Comparison of ENCODE assay signal across 8 mouse cellular contexts in the genomic region with DNA sequence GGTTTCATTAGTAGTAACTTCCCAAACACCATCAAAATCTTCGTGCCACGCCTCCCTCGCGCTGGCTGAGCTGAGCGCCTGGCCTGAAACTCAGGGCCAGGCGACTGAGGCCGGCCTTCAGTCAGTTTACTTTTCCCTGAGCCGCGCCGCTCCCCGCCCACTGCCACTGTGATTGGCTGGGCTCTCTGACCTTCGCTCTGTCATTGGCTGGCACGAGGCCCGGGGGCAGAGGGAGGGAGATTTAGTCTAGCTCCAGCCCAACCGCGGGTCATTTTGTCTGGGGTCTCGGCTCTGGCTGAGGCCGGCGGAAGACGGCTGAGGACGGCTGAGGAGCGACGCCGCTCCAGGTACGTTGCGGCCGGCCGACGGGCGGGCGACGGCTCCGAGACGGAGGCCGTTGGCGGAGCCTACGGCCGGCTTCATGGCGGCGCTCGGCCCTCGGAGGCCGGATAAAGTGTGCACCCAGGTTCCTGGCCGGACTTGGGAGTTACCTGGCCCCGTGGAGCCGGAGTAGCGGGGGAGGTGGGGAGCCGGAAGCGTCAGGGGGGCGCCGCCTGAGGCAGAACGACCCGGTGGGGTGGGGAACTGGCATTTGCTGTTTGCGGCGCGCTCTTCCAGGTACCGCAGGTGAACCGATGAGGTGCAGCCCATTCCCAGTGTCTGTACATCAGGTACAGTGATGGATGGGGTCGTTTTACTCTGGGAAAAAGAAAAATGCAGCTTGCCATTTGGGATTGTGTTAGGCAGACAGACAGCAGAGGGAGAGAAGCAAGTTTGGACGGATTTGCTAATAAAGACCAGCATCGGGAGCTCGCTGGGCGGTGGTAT. TPM values are rescaled to one million over a fixed set of nuclear protein-coding genes. Genes with fewer than 3 reads are reported as not detected.
DNase-seq lines count a peak whose midpoint lies in the region; ATAC-seq and TF ChIP-seq lines count a peak whose summit lies in the region.

Gene Atf7ip2 (plus strand): TSS at position 34 of the 828 bp plus-strand sequence.

- H3K36me3 ChIP-seq in hindbrain, embryonic 12.5 days = no peaks in the 10 kb centered on the region
- H3K36me3 ChIP-seq in lung, embryonic 14.5 days (ENCODE audit: insufficient read depth) = no peaks in the 10 kb centered on the region

- H3K4me1 ChIP-seq in hindbrain, embryonic 12.5 days = peaks cover 6% of the 10 kb centered on the region
- H3K4me1 ChIP-seq in lung, embryonic 14.5 days (ENCODE audit: insufficient read depth) = no peaks in the 10 kb centered on the region

- peak within 1 kb of the TSS; percentile 68 for H3K9ac ChIP-seq in hindbrain, embryonic 12.5 days
- peak within 1 kb of the TSS; percentile 64 for H3K9ac ChIP-seq in lung, embryonic 14.5 days

- peaks cover 2% of the 10 kb centered on the region; the same call in 1 of the 2 replicates for H3K9me3 ChIP-seq in hindbrain, embryonic 12.5 days (replicated peaks)
- H3K9me3 ChIP-seq in lung, embryonic 14.5 days (ENCODE audit: low read depth, low read length) = no peaks in the 10 kb centered on the region; the same call in 1 of the 2 replicates

- H3K27ac ChIP-seq in hindbrain, embryonic 12.5 days = no peak within 1 kb of the TSS
- no peak within 1 kb of the TSS for H3K27ac ChIP-seq in lung, embryonic 14.5 days (ENCODE audit: low read depth)

- peak; percentile 99 for ATAC-seq in hindbrain, embryonic 12.5 days (ENCODE audit: low FRiP score)
- ATAC-seq in lung, embryonic 14.5 days (ENCODE audit: insufficient read depth) = peak; percentile 100

- DNase-seq in adrenal gland, adult 18-20 months (ENCODE audit: low spot score in 2 of 2) = peak; percentile 90 to 92
- DNase-seq in cerebellum, postnatal 36 days = peak; percentile 78 to 86
- peak; percentile 68 to 71 for DNase-seq in frontal cortex, postnatal 36 days (ENCODE audit: low spot score in 2 of 2)
- peak; percentile 54 for DNase-seq in layer of hippocampus, adult 9-11 months
- DNase-seq in lung, embryonic 14.5 days = peak; percentile 98
- peak; percentile 91 for DNase-seq in ovary, postnatal 10 days (ENCODE audit: low spot score)
- DNase-seq in urinary bladder, adult 18-20 months (ENCODE audit: low spot score in 2 of 2) = peak; percentile 80 to 82

- 0 out of 2 replicates have a peak, but pooled peaks cover 2% of the 10 kb centered on the region for H3K27me3 ChIP-seq in hindbrain, embryonic 12.5 days
- H3K27me3 ChIP-seq in lung, embryonic 14.5 days (ENCODE audit: insufficient read depth, low read length) = no peaks in the 10 kb centered on the region; the same call in 1 of the 2 replicates

- H3K4me2 ChIP-seq in hindbrain, embryonic 12.5 days (replicated peaks) = peak within 1 kb of the TSS; percentile 99
- peak within 1 kb of the TSS; percentile 98 for H3K4me2 ChIP-seq in lung, embryonic 14.5 days

- 1% methylated on average over 63 of the region's 63 CpGs for WGBS in hindbrain, embryonic 12.5 days
- WGBS in lung, embryonic 14.5 days = 1% methylated on average over 63 of the region's 63 CpGs

- no peak for TF ChIP-seq CTCF in lung, embryonic 14.5 days (IDR thresholded peaks at IDR 0.05; ENCODE audit: low read depth)

- peak within 1 kb of the TSS; percentile 61 for H3K4me3 ChIP-seq in hindbrain, embryonic 12.5 days
- H3K4me3 ChIP-seq in lung, embryonic 14.5 days (ENCODE audit: low read depth, low read length) = peak within 1 kb of the TSS; percentile 60

RNA-seq across cellular contexts. Expression of gene Atf7ip2, which starts in this region (rescaled TPM):
- total RNA-seq in adrenal gland, adult 18-20 months (2021) = under 1 TPM; 0.29 to 0.99 TPM
- 0.70 and 0.93 TPM in 2 replicates for polyA plus RNA-seq in hindbrain, embryonic 12.5 days (2016; fragmentation: Nextera tagmentation; extraction: Ambion mirVana)
- 2.5 and 2.7 TPM in 2 replicates for polyA plus RNA-seq in lung, embryonic 14.5 days (2014; fragmentation: Nextera tagmentation; extraction: Ambion mirVana)

Comparison
In these comparisons a context has a peak if more than half of its experiments do, and no peak if none do; other contexts are left out.
1. Peak in DNase-seq in adrenal gland, adult 18-20 months; RNA of the gene not detected or under 1 TPM.
2. Peak in ATAC-seq, H3K4me3 ChIP-seq, H3K9ac ChIP-seq and H3K4me2 ChIP-seq in hindbrain, embryonic 12.5 days; RNA of the gene not detected or under 1 TPM.